Mouse (Mus musculus) macrophage (primary cell): Measurements from ENCODE around the gene Wdr78. TPM values are rescaled to one million over a fixed set of nuclear protein-coding genes. Genes with fewer than 3 reads are reported as not detected.

ENCODE experiments used
- H3K27ac ChIP-seq: fragments of 350-480 bp; formaldehyde crosslinking; 2 replicates; pipeline ENCODE4 v1.9.0; 2021
- H3K36me3 ChIP-seq: fragments of 350-480 bp; formaldehyde crosslinking; 2 replicates; pipeline ENCODE4 v1.9.0; 2021; ENCODE audit errors: inconsistent target
- H3K4me3 ChIP-seq: fragments of 350-480 bp; formaldehyde crosslinking; 2 replicates; pipeline ENCODE4 v1.9.0; 2021; ENCODE audit errors: inconsistent target
- H3K79me2 ChIP-seq: fragments of 350-480 bp; formaldehyde crosslinking; 2 replicates; pipeline ENCODE4 v1.9.0; 2021; ENCODE audit errors: inconsistent target
- WGBS: methylation state at CpG from one replicate; pipeline ENCODE4 v1.1.7; 2026; ENCODE audit warnings: inconsistent platforms; ENCODE audit not compliant: missing documents; 5-methylcytosine and 5-hydroxymethylcytosine counted together
- polyA plus RNA-seq: library from polyadenylated mRNA; stranded (reverse); fragments of 250-400 nt; gene quantifications from 3 replicates; pipeline ENCODE4 v1.2.4, GENCODE M21; 2018; ENCODE audit warnings: inconsistent platforms
- total RNA-seq, 78 experiments: library from RNA; depleted of rRNA; stranded (reverse); fragments of 250-400 nt; gene quantifications; 1 replicate in 9 of 78; 2 replicates in 24 of 78; 3 replicates in 43 of 78; 4 replicates in 2 of 78; pipeline ENCODE4 v1.2.4; 2018; ENCODE audit warnings: inconsistent platforms in 56 of 78

The Wdr78 gene
- total RNA-seq (2018; cell fraction: chromatin; rRNA removed) = 1 to 10 TPM in 23 of 26 experiments, under 1 TPM in 3; 0.49 to 8.2 (median 3.6) TPM
- 1 to 10 TPM in 2 of 26 experiments, under 1 TPM in 24; 0.28 to 1.4 (median 0.52) TPM for total RNA-seq (2018; cell fraction: cytosol; rRNA removed)
- 1 to 10 TPM in 20 of 26 experiments, under 1 TPM in 6; 0.52 to 7.3 (median 1.4) TPM for total RNA-seq (2018; cell fraction: nucleus; rRNA removed)
- 0.31 to 0.56 TPM (median 0.40 TPM) in 3 replicates for polyA plus RNA-seq

- WGBS = under 1% methylated on average over 89 of the region's 90 CpGs
- Histone ChIP-seq H3K27ac (peak within 1 kb of the TSS; percentile 46), H3K4me3 (peak within 1 kb of the TSS; percentile 93), H3K79me2 (peaks cover 43% of the 10 kb centered on the region), H3K36me3 (0 out of 2 replicates have a peak, but pooled peaks cover 4% of the 10 kb centered on the region)
Observed at GRCm38 (mm10) chr4:103114184-103115111, at the start of gene Wdr78, which contains the start of gene Mier1. Gene Wdr78, minus strand, starts transcription at chr4:103114555. Gene Mier1, plus strand, starts transcription at chr4:103114390.

GRCm38 (mm10) chr4:103158781-103159180 is 44.4 kb upstream of the Wdr78 start:
- 98% methylated on average over 4 of the region's 4 CpGs for WGBS
- Histone ChIP-seq H3K4me3 (no peak overlapping the region), H3K36me3 (peaks cover 59% of the 10 kb centered on the region), H3K79me2 (no peaks in the 10 kb centered on the region), H3K27ac (no peak overlapping the region)

- WGBS = 94% methylated on average over 5 of the region's 5 CpGs
- Histone ChIP-seq H3K27ac (no peak overlapping the region), H3K4me3 (no peak overlapping the region)
Observed at GRCm38 (mm10) chr4:103151946-103152345, 37.6 kb upstream of the Wdr78 start.

GRCm38 (mm10) chr4:103146339-103146738 is 32.0 kb upstream of the Wdr78 start:
- Histone ChIP-seq H3K79me2 (no peaks in the 10 kb centered on the region; the same call in 1 of the 2 replicates), H3K36me3 (peaks cover 84% of the 10 kb centered on the region), H3K27ac (no peak overlapping the region), H3K4me3 (no peak overlapping the region)
- WGBS = 61% methylated on average over 5 of the region's 5 CpGs

More at GRCm38 (mm10) chr4:103151946-103152345, 37.6 kb upstream of the Wdr78 start:
- H3K36me3 ChIP-seq = peaks cover 71% of the 10 kb centered on the region
- H3K79me2 ChIP-seq = peaks cover 10% of the 10 kb centered on the region; the same call in 1 of the 2 replicates

GRCm38 (mm10) chr4:103136946-103137345 is 22.6 kb upstream of the Wdr78 start:
- WGBS = 46% methylated on average over 1 of the region's 1 CpGs
- peaks cover 65% of the 10 kb centered on the region for H3K79me2 ChIP-seq
- no peak overlapping the region for H3K27ac ChIP-seq
- no peak overlapping the region for H3K4me3 ChIP-seq
- peaks cover 65% of the 10 kb centered on the region for H3K36me3 ChIP-seq

GRCm38 (mm10) chr4:103126533-103126932 is 12.2 kb upstream of the Wdr78 start:
- WGBS = 98% methylated on average over 4 of the region's 4 CpGs
- Histone ChIP-seq H3K27ac (no peak overlapping the region), H3K79me2 (peaks cover 100% of the 10 kb centered on the region), H3K4me3 (no peak overlapping the region), H3K36me3 (peaks cover 14% of the 10 kb centered on the region; the same call in 1 of the 2 replicates)

GRCm38 (mm10) chr4:103123606-103124005 is 9.3 kb upstream of the Wdr78 start:
- peaks cover 89% of the 10 kb centered on the region for H3K79me2 ChIP-seq
- H3K4me3 ChIP-seq = no peak overlapping the region
- no peaks in the 10 kb centered on the region for H3K36me3 ChIP-seq
- H3K27ac ChIP-seq = no peak overlapping the region

GRCm38 (mm10) chr4:103123086-103123485 is 8.7 kb upstream of the Wdr78 start:
- peak overlapping the region; percentile 30 for H3K4me3 ChIP-seq
- no peaks in the 10 kb centered on the region for H3K36me3 ChIP-seq
- 3% methylated on average over 2 of the region's 2 CpGs for WGBS
- H3K79me2 ChIP-seq = peaks cover 84% of the 10 kb centered on the region
- H3K27ac ChIP-seq = no peak overlapping the region; the same call in 1 of the 2 replicates

- Histone ChIP-seq H3K79me2 (peaks cover 83% of the 10 kb centered on the region), H3K36me3 (0 out of 2 replicates have a peak, but pooled peaks cover 4% of the 10 kb centered on the region), H3K4me3 (peak overlapping the region; percentile 78), H3K27ac (peak overlapping the region; percentile 73)
- WGBS = 41% methylated on average over 9 of the region's 9 CpGs
Observed at GRCm38 (mm10) chr4:103120874-103121389, 6.6 kb upstream of the Wdr78 start.

GRCm38 (mm10) chr4:103120395-103120794 is 6.0 kb upstream of the Wdr78 start:
- 0 out of 2 replicates have a peak, but pooled peaks cover 4% of the 10 kb centered on the region for H3K36me3 ChIP-seq
- H3K27ac ChIP-seq = peak overlapping the region; percentile 73
- 0% methylated on average over 3 of the region's 3 CpGs for WGBS

GRCm38 (mm10) chr4:103120028-103120384 is 5.7 kb upstream of the Wdr78 start:
- Histone ChIP-seq H3K4me3 (peak overlapping the region; percentile 78), H3K27ac (peak overlapping the region; percentile 73), H3K36me3 (0 out of 2 replicates have a peak, but pooled peaks cover 4% of the 10 kb centered on the region), H3K79me2 (peaks cover 83% of the 10 kb centered on the region)
- 2% methylated on average over 4 of the region's 4 CpGs for WGBS

More at GRCm38 (mm10) chr4:103120395-103120794, 6.0 kb upstream of the Wdr78 start:
- peaks cover 83% of the 10 kb centered on the region for H3K79me2 ChIP-seq
- peak overlapping the region; percentile 78 for H3K4me3 ChIP-seq

- H3K79me2 ChIP-seq = peaks cover 79% of the 10 kb centered on the region
- H3K4me3 ChIP-seq = peak overlapping the region; percentile 78
- H3K36me3 ChIP-seq = 0 out of 2 replicates have a peak, but pooled peaks cover 4% of the 10 kb centered on the region
- peak overlapping the region; percentile 73 for H3K27ac ChIP-seq
- under 1% methylated on average over 84 of the region's 111 CpGs for WGBS
Observed at GRCm38 (mm10) chr4:103119229-103120027, 5.1 kb upstream of the Wdr78 start.

GRCm38 (mm10) chr4:103118888-103119228 is 4.5 kb upstream of the Wdr78 start:
- Histone ChIP-seq H3K4me3 (peak overlapping the region; percentile 28; the same call in 1 of the 2 replicates), H3K27ac (no peak overlapping the region), H3K79me2 (peaks cover 73% of the 10 kb centered on the region), H3K36me3 (0 out of 2 replicates have a peak, but pooled peaks cover 4% of the 10 kb centered on the region)
- 7% methylated on average over 8 of the region's 15 CpGs for WGBS

- 9% methylated on average over 11 of the region's 11 CpGs for WGBS
- Histone ChIP-seq H3K4me3 (peak overlapping the region; percentile 93), H3K27ac (peak overlapping the region; percentile 39), H3K36me3 (0 out of 2 replicates have a peak, but pooled peaks cover 4% of the 10 kb centered on the region), H3K79me2 (peaks cover 43% of the 10 kb centered on the region)
Observed at GRCm38 (mm10) chr4:103113402-103113801, 953 bp downstream of the Wdr78 start.
